Mouse (Mus musculus): ENCODE measurements around the gene Tada2a. TPM values are rescaled to one million over a fixed set of nuclear protein-coding genes. Genes with fewer than 3 reads are reported as not detected.

Gene Tada2a
- polyA plus RNA-seq, 1 experiment, result 30.5 TPM

DNA sequence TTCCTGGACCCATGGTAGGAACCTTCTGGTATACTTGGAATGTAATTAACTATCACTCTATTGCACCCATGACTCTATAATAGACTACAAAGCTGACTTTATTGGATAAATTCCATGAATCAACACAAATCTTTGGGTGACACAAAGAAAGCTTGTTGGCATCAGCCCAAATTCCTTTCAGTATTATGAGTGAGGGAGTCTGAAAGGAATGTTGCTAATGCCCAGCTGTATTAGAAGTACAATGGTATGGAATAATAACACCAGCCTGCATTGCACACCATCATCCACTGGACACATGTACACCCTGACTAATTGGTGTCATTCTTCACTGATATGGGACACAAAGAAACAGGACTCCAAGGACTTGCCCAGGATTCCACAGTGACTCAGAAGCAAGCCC, 28.2 kb downstream of the Tada2a start:
- Histone ChIP-seq H3K4me1 (ENCODE audit: control insufficient read depth, insufficient read depth, low read length) (no peaks in the 10 kb centered on the region), H3K4me3 (replicated peaks; ENCODE audit: control insufficient read depth, low read depth, low read length) (no peak overlapping the region), H3K27ac (ENCODE audit: control insufficient read depth, insufficient read depth, low read depth, low read length, poor library complexity) (no peak overlapping the region)
- no peak for TF ChIP-seq CTCF (IDR thresholded peaks at IDR 0.05; ENCODE audit: control insufficient read depth, insufficient read depth, low read length)
- TF ChIP-seq POLR2A (IDR thresholded peaks at IDR 0.05; ENCODE audit: borderline replicate concordance, control insufficient read depth, low read depth, low read length), result no peak

DNA sequence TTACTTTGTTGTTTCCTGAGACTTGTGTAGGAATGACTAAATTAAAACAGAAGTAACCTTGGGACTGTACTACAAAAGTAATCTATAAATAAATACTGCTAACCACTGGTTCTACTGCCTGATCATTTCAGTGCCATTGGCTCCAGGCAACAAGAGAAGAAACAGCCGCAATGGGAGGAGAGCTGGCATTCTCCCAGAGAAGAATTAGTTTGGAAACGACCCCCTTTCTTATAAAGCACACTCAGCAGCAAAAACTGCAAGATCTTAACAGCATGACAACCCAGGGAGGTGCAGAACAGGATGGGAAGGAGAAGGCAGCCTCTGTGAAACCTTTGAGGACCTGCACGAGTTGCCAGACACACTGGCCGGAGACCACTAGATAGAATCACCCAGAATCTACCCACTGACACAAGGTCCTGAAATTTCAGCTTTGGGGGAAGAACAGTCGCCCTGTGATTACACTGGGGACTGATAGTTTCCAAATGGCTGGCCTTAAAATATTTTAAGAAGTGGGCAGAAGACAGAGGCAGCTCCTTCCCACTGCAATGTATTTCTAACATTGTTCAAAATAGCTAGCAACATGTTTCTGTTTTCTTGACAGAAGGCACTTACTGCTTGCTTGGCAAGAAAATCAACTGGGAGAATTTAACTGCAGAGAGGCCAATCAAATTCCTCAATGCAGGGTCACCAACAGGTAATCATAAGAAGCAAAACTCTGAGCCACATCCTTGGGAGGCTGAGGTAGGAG, 32.0 kb downstream of the Tada2a start:
- H3K4me3 ChIP-seq (replicated peaks; ENCODE audit: control insufficient read depth, low read depth, low read length), result no peak overlapping the region
- TF ChIP-seq POLR2A (IDR thresholded peaks at IDR 0.05; ENCODE audit: borderline replicate concordance, control insufficient read depth, low read depth, low read length) (no peak), CTCF (IDR thresholded peaks at IDR 0.05; ENCODE audit: control insufficient read depth, insufficient read depth, low read length) (no peak)
- 84% methylated on average over 5 of the region's 5 CpGs for WGBS
- no peak overlapping the region for H3K27ac ChIP-seq (ENCODE audit: control insufficient read depth, insufficient read depth, low read depth, low read length, poor library complexity)
- H3K4me1 ChIP-seq (ENCODE audit: control insufficient read depth, insufficient read depth, low read length), result no peaks in the 10 kb centered on the region

DNA sequence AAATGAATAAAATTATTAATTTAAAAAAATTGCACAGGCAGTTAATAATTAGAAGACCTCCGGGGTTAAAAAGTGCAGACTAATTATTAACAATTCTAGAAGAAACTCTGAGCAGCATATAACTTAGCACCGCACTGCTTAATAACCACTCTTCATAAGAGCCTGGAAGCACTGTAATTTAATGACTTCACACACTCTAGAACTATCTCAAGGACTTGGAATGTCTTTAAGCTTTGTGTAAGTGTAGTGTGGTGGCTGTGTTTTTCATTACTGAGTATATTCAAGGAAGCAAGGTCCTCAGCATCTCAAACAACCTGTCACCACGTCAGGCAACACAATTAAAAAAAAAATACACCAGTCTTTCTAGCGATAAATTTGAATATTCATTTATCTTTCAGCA, 34.3 kb downstream of the Tada2a start:
- WGBS, result 80% methylated on average over 4 of the region's 4 CpGs
- TF ChIP-seq CTCF (IDR thresholded peaks at IDR 0.05; ENCODE audit: control insufficient read depth, insufficient read depth, low read length), result no peak
- TF ChIP-seq POLR2A (IDR thresholded peaks at IDR 0.05; ENCODE audit: borderline replicate concordance, control insufficient read depth, low read depth, low read length), result no peak
- Histone ChIP-seq H3K27ac (ENCODE audit: control insufficient read depth, insufficient read depth, low read depth, low read length, poor library complexity) (no peak overlapping the region), H3K4me1 (ENCODE audit: control insufficient read depth, insufficient read depth, low read length) (no peaks in the 10 kb centered on the region), H3K4me3 (replicated peaks; ENCODE audit: control insufficient read depth, low read depth, low read length) (no peak overlapping the region)

DNA sequence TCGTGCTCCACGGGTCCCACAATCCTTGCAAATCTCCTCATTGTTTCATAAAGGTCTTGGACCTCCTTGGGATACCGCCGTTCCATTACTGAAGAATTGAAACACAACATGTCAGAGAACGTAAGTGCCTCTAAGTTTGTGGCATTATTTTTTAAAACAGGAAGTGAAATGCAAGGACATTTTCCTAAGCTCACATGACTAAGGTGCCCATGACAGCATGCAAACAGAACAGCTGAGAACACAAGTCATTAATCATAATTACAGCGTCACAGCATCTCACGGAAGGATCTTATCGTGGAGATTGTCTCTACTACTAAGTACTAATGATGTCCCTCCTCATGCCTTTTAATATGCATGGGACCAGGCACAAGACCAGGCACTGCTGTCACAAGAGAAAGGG, 38.8 kb downstream of the Tada2a start:
- H3K4me3 ChIP-seq (replicated peaks; ENCODE audit: control insufficient read depth, low read depth, low read length), result no peak overlapping the region
- no peaks in the 10 kb centered on the region for H3K4me1 ChIP-seq (ENCODE audit: control insufficient read depth, insufficient read depth, low read length)
- 83% methylated on average over 8 of the region's 8 CpGs for WGBS
- H3K27ac ChIP-seq (ENCODE audit: control insufficient read depth, insufficient read depth, low read depth, low read length, poor library complexity), result no peak overlapping the region
- TF ChIP-seq CTCF (IDR thresholded peaks at IDR 0.05; ENCODE audit: control insufficient read depth, insufficient read depth, low read length), result no peak
- TF ChIP-seq POLR2A (IDR thresholded peaks at IDR 0.05; ENCODE audit: borderline replicate concordance, control insufficient read depth, low read depth, low read length), result no peak

DNA sequence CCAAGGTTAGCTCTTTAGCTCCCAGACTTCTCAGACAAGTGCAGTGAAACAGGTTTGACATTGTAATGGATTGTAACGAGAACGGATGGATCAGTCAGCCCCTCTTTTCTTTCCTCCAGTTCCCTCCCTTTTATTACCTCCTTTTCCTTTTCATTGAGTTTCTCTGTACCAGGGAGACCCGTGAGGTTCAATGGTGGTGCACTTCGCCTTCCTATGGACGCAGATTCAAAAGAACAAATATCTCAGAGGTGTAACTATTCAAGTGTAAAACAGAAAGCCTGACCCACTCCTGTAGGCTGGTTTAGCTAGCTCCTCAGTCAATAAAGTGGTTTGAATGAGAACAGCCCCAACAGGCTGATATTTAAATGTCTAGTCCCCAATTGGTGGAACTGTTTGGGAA, 47.5 kb downstream of the Tada2a start:
- H3K4me1 ChIP-seq (ENCODE audit: control insufficient read depth, insufficient read depth, low read length), result no peaks in the 10 kb centered on the region
- no peak overlapping the region for H3K27ac ChIP-seq (ENCODE audit: control insufficient read depth, insufficient read depth, low read depth, low read length, poor library complexity)
- TF ChIP-seq POLR2A (IDR thresholded peaks at IDR 0.05; ENCODE audit: borderline replicate concordance, control insufficient read depth, low read depth, low read length) (no peak), CTCF (IDR thresholded peaks at IDR 0.05; ENCODE audit: control insufficient read depth, insufficient read depth, low read length) (no peak)
- 88% methylated on average over 5 of the region's 5 CpGs for WGBS
- no peak overlapping the region for H3K4me3 ChIP-seq (replicated peaks; ENCODE audit: control insufficient read depth, low read depth, low read length)

DNA sequence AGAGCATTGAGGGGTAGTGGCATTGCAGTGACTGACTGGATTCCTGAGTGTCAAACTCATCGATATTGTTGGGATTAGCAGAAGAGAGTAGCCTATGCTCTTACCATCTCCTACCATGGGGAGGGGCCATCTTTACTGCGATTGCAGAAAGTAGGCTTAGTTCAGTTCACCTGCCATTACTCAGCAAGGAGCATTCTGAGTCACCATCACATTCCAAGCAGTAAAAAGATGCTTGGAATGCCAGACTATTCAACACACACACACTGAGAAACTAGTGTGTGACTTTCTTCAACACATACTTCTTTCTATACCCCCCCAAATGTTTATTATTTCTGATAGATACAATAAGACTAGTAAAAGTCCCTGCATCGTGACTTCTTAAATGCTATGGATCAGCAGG, 49.1 kb downstream of the Tada2a start:
- 87% methylated on average over 3 of the region's 3 CpGs for WGBS
- Histone ChIP-seq H3K4me1 (ENCODE audit: control insufficient read depth, insufficient read depth, low read length) (no peaks in the 10 kb centered on the region), H3K4me3 (replicated peaks; ENCODE audit: control insufficient read depth, low read depth, low read length) (no peak overlapping the region), H3K27ac (ENCODE audit: control insufficient read depth, insufficient read depth, low read depth, low read length, poor library complexity) (no peak overlapping the region)
- no peak for TF ChIP-seq POLR2A (IDR thresholded peaks at IDR 0.05; ENCODE audit: borderline replicate concordance, control insufficient read depth, low read depth, low read length)
- no peak for TF ChIP-seq CTCF (IDR thresholded peaks at IDR 0.05; ENCODE audit: control insufficient read depth, insufficient read depth, low read length)

DNA sequence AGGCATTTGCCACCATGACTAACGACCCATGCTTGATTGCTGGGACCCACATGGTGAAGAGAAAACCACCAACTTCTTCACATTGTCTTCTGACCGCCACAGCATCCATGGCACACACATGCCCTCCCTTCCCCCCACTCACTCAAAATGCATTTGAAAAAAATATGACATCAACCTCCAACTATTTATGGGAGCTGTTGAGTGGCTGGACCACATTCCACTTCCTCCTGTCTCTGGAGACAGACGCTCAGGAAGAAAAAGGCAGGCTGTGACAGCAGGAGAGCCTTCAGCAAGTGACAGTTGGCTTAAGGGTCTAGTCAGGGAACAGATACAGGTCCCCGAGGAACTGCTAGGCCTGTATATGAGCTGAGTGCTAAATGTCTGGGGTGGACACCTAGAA, 49.5 kb downstream of the Tada2a start:
- Histone ChIP-seq H3K4me3 (replicated peaks; ENCODE audit: control insufficient read depth, low read depth, low read length) (no peak overlapping the region), H3K27ac (ENCODE audit: control insufficient read depth, insufficient read depth, low read depth, low read length, poor library complexity) (no peak overlapping the region), H3K4me1 (ENCODE audit: control insufficient read depth, insufficient read depth, low read length) (no peaks in the 10 kb centered on the region)
- WGBS, result 70% methylated on average over 4 of the region's 4 CpGs
- TF ChIP-seq CTCF (IDR thresholded peaks at IDR 0.05; ENCODE audit: control insufficient read depth, insufficient read depth, low read length) (no peak), POLR2A (IDR thresholded peaks at IDR 0.05; ENCODE audit: borderline replicate concordance, control insufficient read depth, low read depth, low read length) (no peak)

DNA sequence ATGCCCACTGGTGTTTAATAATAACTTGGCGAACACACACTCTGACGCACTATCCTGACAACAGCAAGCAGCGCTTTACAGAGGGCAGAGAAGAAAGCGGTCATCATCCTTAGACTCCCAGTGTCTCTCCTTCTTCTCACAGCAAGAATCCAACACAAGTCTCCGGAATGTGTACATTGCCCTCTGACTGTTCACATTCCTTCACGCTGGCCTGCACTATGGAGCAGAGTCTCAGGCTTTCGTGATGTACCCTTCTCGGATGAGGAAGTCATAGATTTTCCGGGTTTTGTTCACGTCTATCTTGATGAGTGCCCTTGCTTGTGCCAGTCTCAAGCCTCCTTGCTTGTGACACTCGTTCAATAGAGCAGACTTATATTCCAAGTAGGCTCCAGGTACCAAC, 50.0 kb downstream of the Tada2a start:
- H3K4me3 ChIP-seq (replicated peaks; ENCODE audit: control insufficient read depth, low read depth, low read length), result no peak overlapping the region
- no peaks in the 10 kb centered on the region for H3K4me1 ChIP-seq (ENCODE audit: control insufficient read depth, insufficient read depth, low read length)
- H3K27ac ChIP-seq (ENCODE audit: control insufficient read depth, insufficient read depth, low read depth, low read length, poor library complexity), result no peak overlapping the region
- TF ChIP-seq POLR2A (IDR thresholded peaks at IDR 0.05; ENCODE audit: borderline replicate concordance, control insufficient read depth, low read depth, low read length), result no peak
- TF ChIP-seq CTCF (IDR thresholded peaks at IDR 0.05; ENCODE audit: control insufficient read depth, insufficient read depth, low read length), result no peak
- 89% methylated on average over 11 of the region's 11 CpGs for WGBS

DNA sequence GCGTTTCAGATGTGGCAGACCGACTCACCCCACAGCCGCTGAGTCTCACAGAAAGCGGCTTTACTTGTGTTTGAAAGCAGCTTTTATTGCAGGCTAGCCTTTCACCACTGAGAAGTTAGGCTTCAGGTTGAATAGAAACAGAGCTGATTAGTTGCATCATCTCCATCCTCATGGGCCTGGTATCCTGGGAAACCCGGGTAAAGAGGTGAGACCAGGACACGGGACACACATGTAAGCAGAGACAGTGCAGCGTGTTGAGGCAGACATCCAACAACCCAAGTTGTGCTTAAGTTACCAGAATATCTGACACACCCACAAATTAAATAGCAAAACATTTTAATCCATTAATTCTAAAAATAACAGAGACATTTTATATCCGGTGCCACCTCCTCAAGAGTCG, 50.8 kb downstream of the Tada2a start:
- 88% methylated on average over 9 of the region's 9 CpGs for WGBS
- no peak for TF ChIP-seq POLR2A (IDR thresholded peaks at IDR 0.05; ENCODE audit: borderline replicate concordance, control insufficient read depth, low read depth, low read length)
- no peak for TF ChIP-seq CTCF (IDR thresholded peaks at IDR 0.05; ENCODE audit: control insufficient read depth, insufficient read depth, low read length)
- H3K4me3 ChIP-seq (replicated peaks; ENCODE audit: control insufficient read depth, low read depth, low read length), result no peak overlapping the region
- H3K27ac ChIP-seq (ENCODE audit: control insufficient read depth, insufficient read depth, low read depth, low read length, poor library complexity), result no peak overlapping the region
- H3K4me1 ChIP-seq (ENCODE audit: control insufficient read depth, insufficient read depth, low read length), result no peaks in the 10 kb centered on the region

All from bone marrow, adult 2 months (tissue).